In the genomic region with DNA sequence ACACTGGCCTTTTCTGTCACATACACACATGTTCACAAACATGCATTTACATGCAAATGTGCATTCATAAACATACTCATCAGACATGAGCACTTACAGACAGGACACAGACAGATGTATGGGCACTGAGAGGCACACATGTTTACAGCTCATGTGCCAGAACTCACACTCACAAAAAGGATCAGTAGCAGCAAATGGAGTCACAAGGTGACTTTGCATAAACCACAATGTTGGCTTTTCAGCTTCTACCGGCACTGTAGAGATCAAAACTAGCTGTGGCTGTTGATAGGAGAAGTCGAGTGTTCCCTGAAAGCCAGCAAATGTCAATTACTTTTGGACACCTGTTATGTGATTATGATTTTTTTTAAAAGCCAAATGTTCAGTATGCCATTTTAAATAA, we compare ENCODE assay signal across 24 mouse cellular contexts. TPM values are rescaled to one million over a fixed set of nuclear protein-coding genes. Genes with fewer than 3 reads are reported as not detected.
DNase-seq lines count a peak whose midpoint lies in the region; ATAC-seq and TF ChIP-seq lines count a peak whose summit lies in the region.
"Had no signal": no experiment of that assay in that cellular context is flagged by ENCODE, and none has a peak within 500 bp of the region (broad histone marks: within the 10 kb centered on the region; RNA-seq: fewer than 3 reads in every experiment).

No protein-coding gene starts in this region.

- peaks cover 24% of the 10 kb centered on the region for H3K27me3 ChIP-seq in megakaryocyte, embryonic 14.5 days (replicated peaks)
- no peaks in the 10 kb centered on the region for H3K27me3 ChIP-seq in CH12.LX (replicated peaks)

- no peak overlapping the region for H3K9ac ChIP-seq in CH12.LX (ENCODE audit: insufficient read depth, low read depth)
- H3K9ac ChIP-seq: embryonic facial prominence, embryonic 13.5 days; embryonic facial prominence, embryonic 15.5 days had no signal

- peak; percentile 65 for DNase-seq in A20 (ENCODE audit: low read depth, low spot score)
- DNase-seq in CH12.LX (ENCODE audit: extremely low read depth) = peak; percentile 63
- DNase-seq in kidney, adult 8-10 months = no peak
- DNase-seq in gastrocnemius, postnatal 25 days = no peak
- DNase-seq: adrenal gland, adult 8-10 months; adrenal gland, postnatal 14 days; adrenal gland, postnatal 36 days; B cell, adult 2 months; cerebellum, adult 11-12 months; cerebellum, adult 2 months; cerebellum, adult 9-10 months; cerebellum, postnatal 25 days; embryo, embryonic 11 days had no signal

- no peaks in the 10 kb centered on the region for H3K79me2 ChIP-seq in CH12.LX (replicated peaks; ENCODE audit: control insufficient read depth, extremely low read depth, insufficient read depth, poor library complexity, severe bottlenecking)

- no peak for ATAC-seq in megakaryocyte, adult 5-6 weeks (ENCODE audit: poor library complexity, severe bottlenecking)
- ATAC-seq: activated CD4-positive, CD25-positive, alpha-beta regulatory T cell, adult 4 months; CD4-positive, CD25-positive, alpha-beta regulatory T cell, adult 4 months; Patski had no signal

- H3K4me2 ChIP-seq in CH12.LX (ENCODE audit: insufficient read depth, low read depth, poor library complexity, severe bottlenecking) = peak overlapping the region; percentile 17

- peak overlapping the region; percentile 47 for H3K4me3 ChIP-seq in megakaryocyte, embryonic 14.5 days (replicated peaks)
- H3K4me3 ChIP-seq in CH12.LX (replicated peaks in 1 of 3; ENCODE audit: low read depth in 2 of 3, low read length in 2 of 3, poor library complexity in 1 of 3) = no peak overlapping the region
- H3K4me3 ChIP-seq: erythroblast, embryonic 14.5 days had no signal

- H3K4me1 ChIP-seq in megakaryocyte, embryonic 14.5 days = peaks cover 41% of the 10 kb centered on the region
- H3K4me1 ChIP-seq in CH12.LX (ENCODE audit: control insufficient read depth in 1 of 2, insufficient read depth in 2 of 2) = peaks cover 11 to 22% of the 10 kb centered on the region in 2 experiments

- H3K9me3 ChIP-seq in megakaryocyte, embryonic 14.5 days = peaks cover 16% of the 10 kb centered on the region; the same call in 1 of the 2 replicates
- peaks cover 15% of the 10 kb centered on the region for H3K9me3 ChIP-seq in CH12.LX (replicated peaks; ENCODE audit: low read length)
- H3K9me3 ChIP-seq: embryonic facial prominence, embryonic 13.5 days; embryonic facial prominence, embryonic 15.5 days; forebrain, embryonic 10.5 days; forebrain, embryonic 12.5 days had no signal

- TF ChIP-seq POLR2A in CH12.LX (IDR thresholded peaks at IDR 0.05; ENCODE audit: low read depth, low read length) = no peak

- dilution Hi-C loops in CH12.LX (cut with MboI; ENCODE audit: extremely low pct_ligation_motif_present, extremely low pct_unique_long_range_greater_than_20kb, low sequenced_read_pairs) = no loop called here

- H3K27ac ChIP-seq in CH12.LX (ENCODE audit: insufficient read depth, low read depth) = peak overlapping the region; percentile 28
- H3K27ac ChIP-seq: embryonic facial prominence, embryonic 13.5 days; embryonic facial prominence, embryonic 15.5 days; forebrain, embryonic 10.5 days; forebrain, embryonic 12.5 days had no signal

- no peak; the same call in 1 of the 2 replicates for TF ChIP-seq EP300 in CH12.LX (IDR thresholded peaks at IDR 0.05; ENCODE audit: low read length)

- in situ Hi-C loops in CH12.LX (cut with MboI; ENCODE audit: low pct_ligation_motif_present, low pct_unique_long_range_greater_than_20kb, low sequenced_read_pairs) = no loop called here

- no peak for TF ChIP-seq CTCF in CH12.LX (conservative IDR thresholded peaks at IDR 0.05 in 1 of 2, IDR thresholded peaks at IDR 0.05 in 1 of 2; ENCODE audit: low read depth in 2 of 2, low read length in 2 of 2)

- no peaks in the 10 kb centered on the region for H3K36me3 ChIP-seq in megakaryocyte, embryonic 14.5 days (replicated peaks; ENCODE audit: low read length)
- peaks cover 0 to 2% of the 10 kb centered on the region in 2 experiments for H3K36me3 ChIP-seq in CH12.LX (replicated peaks in 1 of 2; ENCODE audit: control insufficient read depth in 1 of 2, insufficient read depth in 1 of 2, low read length in 1 of 2)
- H3K36me3 ChIP-seq: embryonic facial prominence, embryonic 13.5 days; embryonic facial prominence, embryonic 15.5 days; forebrain, embryonic 10.5 days; forebrain, embryonic 12.5 days had no signal

- no peak for TF ChIP-seq RAD21 in CH12.LX (IDR thresholded peaks at IDR 0.05; ENCODE audit: low read depth, low read length)

TF ChIP-seq in CH12.LX, 34 proteins besides CTCF, POLR2A, EP300 and RAD21:
- TF ChIP-seq TBP (conservative IDR thresholded peaks at IDR 0.05; ENCODE audit: low read depth, low read length) (no peak), BHLHE40 (IDR thresholded peaks at IDR 0.05; ENCODE audit: low read depth, low read length) (peak; percentile 90), MEF2A (IDR thresholded peaks at IDR 0.05; ENCODE audit: borderline replicate concordance, low read depth, low read length) (0 out of 2 replicates have a peak, but pooled peaks have one; percentile 11)

RNA-seq across cellular contexts. Expression of gene Rasgrf2, which starts 1.1 kb away (rescaled TPM):
- polyA plus RNA-seq in megakaryocyte, embryonic 14.5 days (2012; ENCODE audit: insufficient read depth, low replicate concordance) = 0.70 TPM in 1 of 2 replicates, not detected in the other
- total RNA-seq in megakaryocyte, adult 5-6 weeks (2015) = 8.8 and 9.2 TPM in 2 replicates
- total RNA-seq in megakaryocyte, adult 5-6 weeks (2017) = 2.1 and 3.6 TPM in 2 replicates
- 4.6 and 4.7 TPM in 2 replicates for total RNA-seq in CH12.LX (2012; rRNA removed)
- total RNA-seq in CH12.LX (2014; rRNA removed) = 2.6 and 4.3 TPM in 2 replicates
- polyA plus RNA-seq in CH12.LX (2012; ENCODE audit: insufficient read length, low read depth) = 3.9 and 5.0 TPM in 2 replicates
- total RNA-seq in gastrocnemius, postnatal 25 days (2021) = 1 to 10 TPM; 3.3 to 4.8 TPM
- total RNA-seq: MEL had no signal
- polyA plus RNA-seq: erythroblast, embryonic 14.5 days; forebrain, embryonic 10.5 days had no signal

Comparison
In these comparisons a context has a peak if more than half of its experiments do, and no peak if none do; other contexts are left out.
1. DNase-seq: peak in A20 (single experiment) and CH12.LX (single experiment); none in kidney, adult 8-10 months (0 of 2) and gastrocnemius, postnatal 25 days (single experiment).